Mouse (Mus musculus): ENCODE results near the gene Tssk4.
A peak's percentile ranks its signal among the peaks of the same experiment; 100 is the strongest.

Tssk4 gene

DNA sequence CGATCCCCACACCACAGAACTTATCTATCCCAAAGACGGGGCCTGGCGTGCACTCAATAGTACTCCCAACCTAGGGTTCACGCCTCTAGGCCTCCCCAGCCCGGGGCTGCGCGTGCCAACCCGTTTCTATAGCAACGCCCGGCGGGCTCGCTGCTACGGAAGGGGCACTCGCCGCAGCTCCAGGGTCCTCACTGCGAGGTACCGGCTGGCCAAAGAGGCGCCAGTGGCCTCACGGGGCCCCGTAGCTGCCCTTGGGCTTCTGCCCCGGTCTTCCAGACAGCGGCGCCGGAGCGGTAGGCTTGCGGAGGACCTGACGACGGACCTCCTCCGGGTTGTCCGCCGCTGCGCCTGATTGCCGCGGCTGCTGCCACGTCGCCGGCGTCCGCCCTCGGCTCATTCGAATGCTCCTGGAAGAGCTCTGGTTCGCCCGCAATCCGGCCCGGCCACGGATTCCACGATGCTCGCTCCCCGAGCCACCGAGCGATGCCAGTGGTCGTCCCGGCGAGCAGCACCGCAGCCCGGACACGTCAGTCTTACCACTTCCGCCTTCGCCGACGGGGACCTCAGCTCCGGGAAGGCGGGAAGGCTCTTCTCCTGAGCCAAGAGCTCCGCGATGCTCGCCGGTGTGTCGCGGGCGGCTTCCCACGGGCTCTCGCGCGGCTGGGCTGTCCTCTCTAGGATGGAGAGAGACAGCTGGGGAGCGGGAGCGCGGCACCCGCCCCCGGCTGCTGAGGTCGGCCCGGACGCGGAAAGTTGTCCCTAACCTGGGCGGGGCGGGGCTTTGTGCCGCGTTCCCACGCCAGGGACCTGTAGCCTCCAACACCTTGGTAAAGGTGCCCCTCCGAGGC is 6.7 kb upstream of the Tssk4 start, which contains the start of gene Tm9sf1:
Gene Tm9sf1, minus strand, starts transcription at position 747 of the 848 bp plus-strand sequence.
- DNase-seq (ENCODE audit: low spot score) = peak; percentile 53

DNA sequence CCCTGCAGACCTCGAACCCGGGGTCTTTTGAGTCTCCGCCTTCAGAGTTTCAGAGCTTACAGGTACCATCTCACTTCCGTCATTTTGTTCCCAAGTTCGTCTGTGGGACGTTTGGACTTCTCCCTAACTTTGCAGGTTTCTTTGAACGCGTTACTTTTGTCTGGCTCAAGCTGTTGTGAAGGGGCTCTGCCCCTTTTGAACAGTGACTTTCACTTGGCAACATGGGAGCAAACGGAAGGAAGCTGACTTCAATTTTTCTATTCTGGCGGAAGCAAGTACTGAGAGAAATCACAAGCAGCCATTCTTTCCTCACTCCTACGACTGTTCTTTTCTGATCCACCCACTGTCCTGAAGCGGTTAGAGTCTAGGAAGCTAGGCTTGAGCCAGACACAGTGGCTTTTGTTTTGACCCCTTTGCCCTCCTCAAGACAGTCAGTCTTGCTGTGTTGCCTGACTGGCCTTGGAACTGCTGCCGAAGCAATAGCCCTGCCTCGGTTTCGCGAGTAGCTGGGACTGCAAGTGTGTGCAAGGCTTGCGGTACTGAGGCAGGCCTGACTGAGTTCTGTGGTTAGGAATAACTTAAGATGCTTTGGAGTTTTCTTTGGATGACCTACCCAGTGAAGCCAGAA is 5.6 kb upstream of the Tssk4 start:
- DNase-seq (ENCODE audit: low spot score) = no peak

DNA sequence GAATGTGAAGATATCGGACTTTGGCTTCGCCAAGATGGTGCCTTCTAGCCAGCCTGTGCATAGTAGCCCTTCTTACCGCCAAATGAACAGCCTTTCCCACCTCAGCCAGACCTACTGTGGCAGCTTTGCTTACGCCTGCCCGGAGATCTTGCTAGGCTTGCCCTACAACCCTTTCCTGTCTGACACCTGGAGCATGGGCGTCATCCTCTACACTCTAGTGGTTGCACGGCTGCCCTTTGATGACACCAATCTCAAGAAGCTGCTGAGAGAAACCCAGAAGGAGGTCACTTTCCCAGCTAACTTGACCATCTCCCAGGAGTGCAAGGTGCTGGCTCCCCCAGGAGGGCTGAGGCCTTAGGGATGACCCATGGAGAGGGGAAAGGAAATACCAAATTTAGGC is 1.5 kb downstream of the Tssk4 start:
- no peak for DNase-seq (ENCODE audit: low spot score)

DNA sequence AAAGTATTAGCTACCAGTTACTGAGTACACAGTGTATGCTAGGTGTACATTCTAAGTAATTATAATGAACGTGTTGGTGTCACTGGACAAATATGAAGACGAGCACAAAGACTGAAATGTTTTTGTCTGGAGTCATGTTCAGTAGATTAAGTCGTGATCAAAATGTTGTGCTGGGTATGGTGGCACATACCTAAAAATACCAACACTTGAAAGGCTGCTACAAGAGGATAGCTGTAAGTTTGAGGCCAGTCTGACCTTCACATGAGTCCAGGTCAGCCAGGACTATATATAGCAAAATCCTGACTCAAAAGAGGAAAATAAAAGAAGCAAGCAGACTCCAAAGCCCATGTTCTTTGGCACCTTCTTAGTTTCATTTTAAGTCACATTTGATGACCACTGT is 7.0 kb downstream of the Tssk4 start:
- no peak for DNase-seq (ENCODE audit: low spot score)

DNA sequence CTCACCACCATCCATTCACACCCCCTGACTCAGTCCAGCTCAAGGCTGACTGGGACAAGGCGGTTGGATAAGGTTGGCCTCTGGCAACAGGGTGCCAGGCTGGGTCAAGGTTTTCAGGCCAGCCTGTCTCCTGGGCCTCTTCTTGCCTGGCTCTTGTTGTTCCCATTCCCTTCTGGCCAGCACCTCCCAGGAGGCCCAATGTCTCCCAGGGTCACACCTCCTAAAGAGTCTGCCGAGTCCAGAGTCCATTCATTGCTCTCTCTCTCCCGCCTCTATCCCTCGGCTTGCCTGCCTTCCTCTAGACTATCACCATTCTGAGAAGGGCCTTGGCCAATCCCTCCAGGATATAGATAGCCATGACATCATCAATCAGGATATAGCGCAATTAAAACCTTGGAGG is 8.0 kb downstream of the Tssk4 start:
- DNase-seq (ENCODE audit: low spot score) = no peak

DNA sequence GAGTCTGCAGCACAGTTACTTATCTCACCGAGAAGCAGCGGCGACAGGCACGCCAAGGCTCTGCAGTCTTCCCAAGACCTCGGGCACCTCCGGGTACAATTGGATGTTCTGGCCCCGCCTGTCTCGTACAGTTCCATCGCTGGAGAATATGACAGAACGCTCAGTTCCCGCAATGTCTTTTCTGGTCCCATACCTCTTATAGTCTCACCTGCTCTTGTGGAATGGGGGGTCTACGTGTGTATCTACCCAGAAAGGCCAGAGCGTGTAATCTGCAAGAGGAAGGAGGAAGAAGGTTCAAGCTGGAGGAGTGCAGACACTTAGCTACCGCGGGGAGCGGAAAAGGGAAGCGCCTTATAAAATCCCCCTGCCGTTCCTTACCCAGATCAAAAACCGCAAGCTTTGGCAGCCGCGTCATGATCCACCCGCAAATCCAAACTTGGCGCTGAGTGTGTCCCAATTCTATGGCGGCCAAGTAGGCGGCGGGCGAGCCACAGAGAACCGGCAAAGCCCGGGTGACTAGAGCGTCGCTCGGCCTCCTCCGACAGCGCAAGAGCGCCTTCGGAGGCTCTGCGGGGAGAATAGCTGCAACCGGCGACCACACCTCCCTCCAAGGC is 10.1 kb downstream of the Tssk4 start, which contains the start of gene Mdp1:
Gene Mdp1, minus strand, starts transcription at position 549 of the 614 bp plus-strand sequence.
- no peak for DNase-seq (ENCODE audit: low spot score)

DNA sequence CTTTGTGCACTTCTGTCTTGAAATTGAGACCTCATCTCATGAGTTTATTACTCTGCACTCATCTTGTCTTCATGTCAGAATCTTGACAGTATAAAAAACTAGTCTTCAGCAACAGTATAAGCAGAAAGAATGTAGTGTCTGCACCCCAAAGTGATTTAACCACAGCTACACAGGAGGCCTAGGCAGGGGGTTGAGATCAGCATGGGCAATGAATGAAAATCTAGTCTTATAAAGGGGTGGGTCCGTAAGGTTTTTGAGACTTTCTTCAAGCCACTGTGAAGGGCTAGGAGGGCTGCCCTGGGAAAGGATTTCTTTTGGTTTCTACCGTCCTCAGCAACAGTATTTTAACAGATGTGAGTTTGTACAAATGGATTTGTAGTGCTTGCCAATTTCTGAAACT is 10.7 kb downstream of the Tssk4 start:
- no peak for DNase-seq (ENCODE audit: low spot score)

DNA sequence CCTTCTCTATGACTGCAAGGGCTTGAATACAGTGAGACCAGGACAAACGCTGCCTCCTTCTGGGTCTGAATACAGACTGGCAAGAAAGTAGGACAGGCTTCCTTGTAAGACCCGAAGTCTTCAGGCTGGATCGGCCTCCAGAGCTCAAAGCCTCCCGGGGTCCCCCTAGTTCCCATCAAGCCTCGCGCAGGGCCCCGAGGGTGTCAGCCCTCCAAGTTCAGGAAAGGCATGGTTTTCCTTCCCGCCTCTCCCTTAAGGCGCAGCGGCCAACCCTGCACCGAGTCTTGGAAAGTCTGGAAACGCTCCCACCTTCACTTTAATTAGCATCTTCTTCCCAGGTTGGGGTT is 21.5 kb downstream of the Tssk4 start:
- DNase-seq (ENCODE audit: low spot score) = no peak

DNA sequence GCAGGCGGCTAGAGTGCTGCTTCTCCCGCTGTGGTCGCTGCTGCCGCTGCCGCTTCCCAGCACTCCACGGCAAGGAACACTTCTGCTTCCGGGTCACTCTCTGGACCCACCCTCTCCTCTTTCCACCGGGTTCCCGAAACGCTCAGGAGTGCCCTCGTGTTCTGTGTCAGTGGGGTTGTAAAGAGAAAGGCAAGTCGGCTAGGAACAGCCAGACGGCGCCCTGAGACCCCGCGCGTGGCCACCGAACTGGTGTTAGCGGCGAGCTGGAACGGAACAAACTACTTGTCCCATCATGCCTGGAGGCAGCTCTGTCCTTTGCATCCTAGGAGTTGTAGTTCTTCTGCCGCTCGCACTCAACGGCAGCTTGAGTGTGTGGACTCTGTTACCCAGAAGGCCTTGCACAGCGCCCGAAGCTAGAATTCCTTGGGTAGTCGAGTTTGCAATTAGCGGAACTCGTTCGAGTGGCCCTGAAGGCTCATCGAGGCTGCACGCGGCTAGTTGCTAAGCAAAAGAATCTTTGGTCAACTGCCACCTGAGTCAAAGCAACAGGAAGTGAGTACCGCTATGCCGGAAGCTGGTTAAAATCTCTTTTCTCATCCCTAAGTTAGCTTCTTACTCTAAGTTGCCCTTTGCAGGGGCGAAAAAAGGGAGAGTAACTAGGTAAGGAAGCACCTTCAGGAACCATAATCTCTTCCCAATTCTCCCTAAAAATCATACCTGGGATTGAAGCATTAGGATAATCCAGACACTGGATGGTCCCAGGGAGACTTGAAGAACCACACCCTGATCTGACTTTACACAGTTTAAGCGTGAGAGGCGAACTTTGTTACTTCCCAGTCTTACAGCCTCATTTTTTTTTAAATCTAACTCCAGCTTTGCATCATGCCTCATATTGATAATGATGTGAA is 22.1 kb downstream of the Tssk4 start, which contains the start of the genes Gmpr2 and Nedd8:
Gene Gmpr2, plus strand, starts transcription at position 109 of the 908 bp plus-strand sequence.
Gene Nedd8, minus strand, starts transcription at position 292 of the 908 bp plus-strand sequence.
- DNase-seq (ENCODE audit: low spot score) = peak; percentile 38

DNA sequence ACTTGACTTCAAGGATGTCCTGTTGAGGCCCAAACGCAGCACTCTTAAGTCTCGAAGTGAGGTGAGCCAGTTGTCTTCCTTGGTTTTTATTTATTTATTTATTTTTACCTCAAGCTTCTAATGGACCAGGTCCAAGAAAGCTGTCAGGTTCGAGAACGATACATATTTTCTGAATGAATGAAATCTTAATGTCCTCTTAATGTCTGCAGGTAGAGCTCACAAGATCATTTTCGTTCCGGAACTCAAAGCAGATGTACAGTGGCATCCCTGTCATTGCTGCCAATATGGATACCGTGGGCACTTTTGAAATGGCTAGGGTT is 22.7 kb downstream of the Tssk4 start:
- no peak for DNase-seq (ENCODE audit: low spot score)

DNA sequence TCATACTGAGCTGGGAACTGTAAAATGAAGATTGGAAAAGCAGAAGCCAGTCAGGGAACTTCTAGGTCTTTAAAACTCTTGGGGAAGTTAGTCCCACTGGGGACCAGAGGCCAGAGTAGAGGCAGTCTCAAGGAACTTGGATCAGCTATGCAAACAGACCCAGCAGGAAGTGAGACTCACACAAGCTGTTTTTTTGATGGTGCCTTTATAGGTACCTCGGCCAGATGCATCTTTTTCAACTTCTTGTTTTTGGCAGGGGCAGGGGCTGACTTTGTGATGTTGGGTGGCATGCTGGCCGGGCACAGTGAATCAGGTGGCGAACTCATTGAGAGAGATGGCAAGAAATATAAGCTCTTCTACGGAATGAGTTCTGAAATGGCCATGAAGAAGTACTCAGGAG is 27.6 kb downstream of the Tssk4 start:
- no peak for DNase-seq (ENCODE audit: low spot score)

DNA sequence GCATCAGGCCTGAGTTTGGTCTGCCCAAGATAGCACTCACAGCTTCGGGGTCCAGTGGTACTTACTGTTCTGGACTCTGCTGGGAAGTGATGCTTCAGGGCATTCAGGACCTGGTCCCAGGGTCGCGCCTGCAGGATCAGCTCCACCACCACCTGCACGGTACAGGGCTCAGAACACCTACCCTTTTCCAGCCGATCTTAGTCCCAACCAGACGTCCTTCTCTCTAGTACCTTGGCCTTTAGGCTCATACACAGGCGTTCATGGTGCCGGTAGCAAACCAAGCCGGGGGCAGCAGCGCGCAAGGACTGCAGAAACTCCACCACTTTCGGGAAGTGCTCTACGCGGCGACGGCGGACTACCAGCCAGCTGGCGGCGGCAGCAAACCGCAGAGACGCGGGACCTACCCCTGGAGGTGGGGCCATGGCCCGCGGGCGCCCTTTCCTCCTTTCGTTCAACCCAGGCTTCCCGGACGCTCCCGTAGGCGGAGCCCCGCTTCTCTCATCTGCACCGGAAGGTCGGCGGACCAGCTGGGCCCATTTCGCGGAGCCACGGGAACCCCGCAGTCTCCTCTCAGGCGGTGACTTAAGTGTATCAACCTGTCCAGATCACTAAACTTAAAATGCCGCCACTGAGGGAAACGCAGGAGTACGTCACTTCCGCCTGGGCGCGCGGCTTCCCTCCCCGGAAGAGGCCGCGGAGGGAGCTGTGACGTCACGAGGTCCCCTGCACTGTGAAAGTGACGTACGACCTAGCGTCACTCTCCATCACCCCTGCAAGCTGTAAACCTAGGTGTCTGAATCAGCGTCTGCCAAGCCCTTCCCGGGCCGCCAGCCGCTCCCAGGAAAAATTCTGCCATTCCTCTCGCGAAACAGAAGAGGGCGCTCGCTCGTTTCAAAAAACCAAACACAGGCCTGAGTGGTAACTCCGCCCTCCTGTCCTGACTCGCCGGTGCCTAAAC is 31.5 kb downstream of the Tssk4 start, which contains the start of gene Tinf2:
Gene Tinf2, minus strand, starts transcription at position 661 of the 958 bp plus-strand sequence.
- DNase-seq (ENCODE audit: low spot score) = peak; percentile 71

DNA sequence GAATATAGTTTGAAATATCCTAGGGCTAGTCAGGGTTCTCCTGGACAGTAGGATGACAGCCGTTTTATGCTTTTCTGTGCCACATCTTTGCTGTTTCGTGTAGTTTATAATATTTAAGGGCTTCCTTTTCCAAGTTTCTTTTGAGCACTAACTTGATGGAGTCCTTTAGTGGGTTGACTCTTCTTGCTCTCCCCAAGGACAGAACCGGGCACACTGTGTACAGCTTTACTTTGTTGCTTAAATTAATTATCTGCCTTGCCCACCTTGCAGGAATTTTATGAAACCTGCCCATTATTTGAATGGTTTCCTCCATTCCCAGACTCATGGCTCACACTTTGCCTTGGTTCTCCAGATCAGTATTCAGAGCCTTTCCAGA is 32.1 kb downstream of the Tssk4 start:
- DNase-seq (ENCODE audit: low spot score) = no peak

DNA sequence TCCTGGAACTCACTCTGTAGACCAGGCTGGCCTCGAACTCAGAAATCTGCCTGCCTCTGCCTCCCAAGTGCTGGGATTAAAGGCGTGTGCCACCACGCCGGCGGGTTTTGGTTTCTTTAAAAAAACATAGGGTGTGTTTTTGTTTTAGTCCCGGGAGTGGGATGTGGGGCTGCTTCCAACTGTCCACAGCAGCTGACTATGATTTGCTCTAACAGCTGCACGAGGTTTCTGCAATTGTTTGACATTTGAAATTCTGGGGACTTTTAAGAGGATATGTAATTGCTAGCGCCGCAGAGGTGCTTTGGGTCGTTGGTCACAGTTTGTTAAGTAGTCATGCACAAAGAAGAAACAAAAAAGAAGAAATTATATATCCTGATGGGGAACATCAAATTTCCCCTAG is 39.4 kb downstream of the Tssk4 start:
- no peak for DNase-seq (ENCODE audit: low spot score)

DNA sequence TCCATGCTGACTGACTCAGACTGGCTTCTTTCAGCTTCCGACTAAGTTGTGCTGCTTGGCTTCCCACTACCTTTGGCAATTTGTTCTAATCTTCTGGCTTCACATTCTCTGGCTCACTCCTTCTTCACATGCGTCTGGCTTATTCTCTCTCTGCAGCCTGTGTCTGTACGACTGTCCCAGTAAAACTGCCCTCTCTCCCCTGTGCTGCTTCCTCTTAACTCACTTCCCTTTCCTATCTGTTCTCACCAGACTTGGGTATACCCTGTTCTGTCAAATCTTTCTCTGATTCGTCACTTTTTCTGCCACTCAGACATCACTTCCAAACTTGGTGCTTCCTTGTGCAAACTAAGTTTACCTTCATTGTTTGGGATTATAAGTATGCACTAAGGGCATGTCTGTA is 47.2 kb downstream of the Tssk4 start:
- no peak for DNase-seq (ENCODE audit: low spot score)

DNA sequence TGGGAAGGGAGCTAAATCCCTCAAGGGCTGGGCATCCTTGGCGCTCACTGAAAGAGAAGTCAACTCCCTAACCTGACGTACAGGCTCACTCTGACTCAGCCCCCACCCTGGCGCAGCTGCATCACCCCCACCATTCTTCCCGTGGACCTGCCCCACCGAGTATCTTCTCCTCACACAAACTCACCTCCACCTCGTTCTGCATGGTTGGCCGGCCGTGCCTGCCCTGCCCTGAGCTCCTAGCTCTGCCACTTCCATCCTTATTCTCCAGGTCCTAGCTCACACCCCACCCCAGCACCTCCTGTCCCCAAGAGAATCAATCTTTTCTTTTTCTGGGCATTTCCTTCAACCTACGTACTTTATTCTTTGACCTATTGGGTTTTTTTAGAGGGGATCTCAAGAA is 51.1 kb downstream of the Tssk4 start:
- no peak for DNase-seq (ENCODE audit: low spot score)

All from urinary bladder, postnatal 10 days (tissue).